Mouse (Mus musculus) MN1 (cell line): Measurements from ENCODE around the gene Sdhb.

Source experiments
- DNase-seq: peaks from one replicate; pipeline ENCODE4 v3.0.0-alpha.2; 2016; ENCODE audit warnings: low spot score

Sdhb gene

GRCm38 (mm10) chr4:140960781-140961466 lies at the start of gene Sdhb:
Gene Sdhb (plus strand): TSS chr4:140961203.
- DNase-seq, result peak; percentile 100

GRCm38 (mm10) chr4:140911416-140911815 lies 49.6 kb upstream of the Sdhb start:
- DNase-seq, result no peak

- DNase-seq, result no peak
Measured at GRCm38 (mm10) chr4:140912271-140912833, 48.7 kb upstream of the Sdhb start.

DNA sequence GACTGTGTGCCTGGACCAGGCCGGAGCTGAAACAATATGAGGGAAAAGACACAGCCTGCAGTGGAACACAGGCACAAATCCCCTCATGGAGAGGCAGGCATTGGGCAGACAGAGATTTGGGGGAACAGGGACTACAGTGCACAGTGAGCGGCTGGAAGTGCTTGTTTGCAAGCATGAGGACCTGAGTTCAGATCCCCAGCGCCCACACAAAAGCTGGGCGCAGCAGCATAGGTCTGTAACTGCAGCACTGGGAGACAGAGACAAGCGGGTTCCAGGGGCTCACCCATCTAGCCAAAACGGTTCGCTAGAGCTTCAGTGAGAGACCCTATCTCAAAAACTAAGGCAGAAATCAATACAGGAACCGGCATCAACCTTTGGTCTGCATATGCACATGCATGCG lies 47.4 kb upstream of the Sdhb start:
- DNase-seq, result no peak

DNA sequence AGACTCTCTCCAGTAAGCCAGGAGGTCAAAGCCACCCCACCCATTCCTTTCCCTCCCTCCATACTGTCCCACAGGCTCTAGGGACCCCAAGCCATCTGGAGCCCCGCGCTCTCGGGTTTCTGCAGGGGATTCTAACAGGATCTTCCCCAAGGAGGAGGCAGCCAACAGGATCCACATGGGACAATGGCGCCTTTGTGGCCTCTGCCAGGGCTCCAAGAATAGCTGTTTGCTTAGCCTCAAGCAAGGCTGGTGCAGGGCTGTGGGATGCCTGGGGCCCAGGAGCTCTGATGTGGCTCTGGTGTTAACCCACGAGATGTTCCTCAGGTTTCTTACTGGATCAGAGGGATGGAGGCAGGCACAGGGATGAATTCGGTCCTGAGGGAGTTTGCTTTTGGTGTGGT lies 46.3 kb upstream of the Sdhb start:
- DNase-seq, result no peak

DNA sequence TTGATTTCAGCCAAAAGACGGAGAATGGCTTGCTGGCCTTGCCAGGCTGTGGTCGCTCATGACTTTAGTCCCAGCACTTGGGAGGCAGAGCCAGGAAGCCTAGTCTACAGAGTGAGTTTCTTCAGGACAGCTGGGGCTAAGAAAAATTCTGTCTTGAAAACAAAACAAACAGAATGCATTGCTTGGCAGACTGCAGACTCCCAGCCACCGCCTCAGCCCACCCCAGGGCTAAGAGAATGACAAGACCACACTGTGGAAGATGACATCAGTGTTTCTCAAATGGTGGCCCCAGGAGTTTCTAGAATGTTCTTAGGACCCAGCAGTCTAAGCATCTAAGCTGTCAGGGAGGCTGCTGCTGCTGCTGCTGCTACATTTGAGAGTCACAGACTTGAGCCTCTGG lies 45.8 kb upstream of the Sdhb start:
- DNase-seq, result no peak

GRCm38 (mm10) chr4:140916296-140916695 lies 44.7 kb upstream of the Sdhb start:
- DNase-seq, result no peak

- no peak for DNase-seq
Measured at GRCm38 (mm10) chr4:140917451-140917850, 43.6 kb upstream of the Sdhb start.

GRCm38 (mm10) chr4:140919974-140920836 lies 40.8 kb upstream of the Sdhb start:
- DNase-seq, result peak; percentile 50

GRCm38 (mm10) chr4:140922508-140922907 lies 38.5 kb upstream of the Sdhb start:
- no peak for DNase-seq

DNA sequence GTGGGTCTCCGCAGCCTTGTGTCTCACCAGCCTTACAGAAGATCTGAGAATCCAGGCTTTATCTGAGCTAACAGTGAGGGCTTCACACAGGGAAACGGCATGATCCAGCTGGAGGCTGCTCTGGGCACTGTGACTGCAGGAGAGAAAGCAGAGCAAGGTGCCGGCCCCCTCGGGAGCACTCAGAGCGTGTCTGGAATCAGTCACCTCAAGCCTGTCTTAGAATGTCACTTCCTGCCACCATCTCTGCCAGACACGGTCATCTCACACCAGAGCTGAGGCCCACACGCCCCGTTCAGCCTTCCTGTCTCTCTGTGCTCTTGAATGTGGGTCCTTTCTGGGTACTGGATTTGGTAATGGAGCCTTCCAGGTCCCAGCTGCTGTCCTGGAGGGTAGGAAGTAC lies 35.4 kb upstream of the Sdhb start:
- peak; percentile 90 for DNase-seq

GRCm38 (mm10) chr4:140928349-140928748 lies 32.7 kb upstream of the Sdhb start:
- DNase-seq, result no peak

DNA sequence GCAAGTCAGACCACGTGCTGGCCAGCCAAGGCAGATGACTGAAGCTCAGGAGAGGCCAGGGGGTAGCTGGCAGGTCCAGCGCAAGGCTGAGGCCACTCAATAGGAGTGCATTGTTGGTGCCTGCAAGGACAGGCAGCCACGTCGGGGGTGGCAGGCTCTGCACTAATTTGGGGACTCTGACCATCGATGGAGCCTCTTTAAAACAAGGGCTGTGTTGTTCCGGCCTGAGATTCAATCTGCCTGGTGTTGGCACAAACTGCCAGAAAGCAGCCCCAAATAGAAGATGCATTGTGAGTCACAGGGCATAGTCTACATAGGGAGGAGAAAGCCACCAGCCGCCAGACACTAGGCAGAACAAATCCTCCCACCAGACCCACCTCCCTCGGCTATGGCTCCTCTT lies 31.3 kb upstream of the Sdhb start:
- peak; percentile 60 for DNase-seq

- peak; percentile 94 for DNase-seq
Measured at GRCm38 (mm10) chr4:140930900-140931470, 30.0 kb upstream of the Sdhb start.

DNA sequence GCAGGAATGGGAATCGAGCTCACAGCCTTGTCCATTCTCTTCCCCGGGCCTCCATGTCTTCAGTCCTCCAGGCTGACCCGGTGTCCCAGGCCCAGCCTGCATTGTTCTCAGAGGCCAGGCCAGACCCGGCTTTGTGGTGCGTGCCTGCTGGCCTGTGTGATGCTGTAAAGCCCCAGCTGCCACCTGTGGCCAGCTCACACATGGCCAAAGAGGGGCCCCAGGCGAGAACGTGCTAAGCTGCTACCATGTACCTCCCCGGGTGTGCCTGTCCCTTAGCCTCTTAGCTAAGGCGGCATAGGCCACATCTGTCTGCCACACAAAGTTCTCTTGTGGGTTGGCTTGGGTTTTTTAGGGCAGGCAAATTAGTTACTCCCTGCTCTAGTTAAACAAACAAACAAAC lies 25.4 kb upstream of the Sdhb start:
- DNase-seq, result no peak

GRCm38 (mm10) chr4:140944356-140944755 lies 16.6 kb upstream of the Sdhb start:
- no peak for DNase-seq

DNA sequence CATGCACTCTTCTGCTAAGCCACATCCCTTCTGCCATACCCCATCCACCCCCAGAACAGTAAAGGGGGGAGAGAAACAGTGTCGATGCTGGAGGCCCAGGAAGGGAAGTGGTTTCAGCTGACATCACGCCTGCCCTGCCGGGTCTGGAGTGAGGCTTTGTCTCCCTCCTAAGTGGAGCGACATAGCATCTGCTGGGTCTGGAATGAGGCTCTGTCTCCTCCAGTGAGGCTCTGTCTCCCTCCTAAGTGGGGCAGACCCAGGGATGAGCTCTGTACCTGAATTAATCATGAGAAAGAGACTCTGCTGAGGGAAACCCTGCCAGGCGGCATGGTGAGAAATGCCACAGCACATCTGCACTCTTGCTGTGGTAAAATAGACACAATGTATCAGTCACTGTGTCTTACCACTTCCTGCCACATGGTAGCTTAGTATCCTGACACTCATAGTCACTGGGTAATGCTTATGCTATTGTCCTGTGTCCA lies 16.0 kb upstream of the Sdhb start:
- no peak for DNase-seq

DNA sequence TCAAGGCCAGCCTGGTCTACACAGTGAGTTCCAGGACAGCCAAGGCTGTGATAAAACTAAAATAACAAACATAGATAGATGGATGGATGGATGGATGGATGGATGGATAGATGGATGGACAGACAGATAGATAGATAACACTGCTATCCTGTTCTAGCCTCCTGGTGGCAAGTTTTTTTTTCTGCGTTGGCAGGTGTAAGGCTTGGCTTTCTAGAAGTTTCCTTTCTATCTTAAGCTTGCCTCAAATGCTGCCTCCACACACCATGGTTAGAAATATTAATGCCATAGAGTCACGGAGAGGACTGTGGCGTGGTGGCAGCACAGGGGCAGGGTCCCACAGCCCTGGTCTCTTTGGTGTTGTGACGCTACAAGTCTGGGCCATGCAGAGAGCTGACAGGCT lies 15.4 kb upstream of the Sdhb start:
- DNase-seq, result no peak

DNA sequence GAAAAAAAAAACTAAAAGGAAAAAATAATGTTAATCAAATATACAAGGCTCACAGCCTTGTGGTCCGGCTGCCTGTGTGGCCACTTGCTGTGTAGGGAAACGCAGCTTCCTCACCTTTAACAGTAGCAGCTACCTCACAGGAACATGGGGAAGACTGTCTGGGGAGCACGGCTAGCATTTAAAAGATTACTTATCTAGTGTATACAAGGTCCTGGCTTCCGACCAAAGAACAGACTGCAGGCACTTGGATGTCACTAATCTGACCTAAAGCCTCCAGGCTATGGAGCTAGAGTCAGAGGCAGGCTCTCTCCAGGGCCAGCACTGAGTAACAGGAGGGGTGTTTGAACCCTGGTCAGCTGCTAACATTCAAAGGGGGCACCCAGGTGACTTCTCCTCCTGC lies 15.0 kb upstream of the Sdhb start:
- no peak for DNase-seq

- DNase-seq, result no peak
Measured at GRCm38 (mm10) chr4:140946580-140947205, 14.3 kb upstream of the Sdhb start.

GRCm38 (mm10) chr4:140947487-140948440 lies 13.2 kb upstream of the Sdhb start:
- DNase-seq, result no peak
